Mouse (Mus musculus) midbrain, embryonic 13.5 days (tissue): ENCODE measurements around the gene Tent5d. TPM values are rescaled to one million over a fixed set of nuclear protein-coding genes. Genes with fewer than 3 reads are reported as not detected.

Experiments used
- polyA plus RNA-seq: library from polyadenylated mRNA; unstranded; fragments of >200 nt; fragmentation: Nextera tagmentation; extraction: Ambion mirVana; gene quantifications from 2 replicates; pipeline ENCODE4 v1.2.1, GENCODE M21; 2015

Gene Tent5d
- polyA plus RNA-seq, 1 experiment from 2014 or later = 0.34 TPM

Other genes starting within 250 kb of the Tent5d start
- not detected in 2 replicates for gene Tbx22, start 124.6 kb upstream of the Tent5d start, polyA plus RNA-seq
- gene 2610002M06Rik, start 23.7 kb downstream of the Tent5d start, polyA plus RNA-seq = 12.2 and 13.2 TPM in 2 replicates
- not detected in 2 replicates for gene Gm732, start 155.9 kb downstream of the Tent5d start, polyA plus RNA-seq